Mouse (Mus musculus): ENCODE results near the gene Trim2. TPM values are rescaled to one million over a fixed set of nuclear protein-coding genes. Genes with fewer than 3 reads are reported as not detected.

Gene Trim2
- polyA plus RNA-seq, 1 experiment from 2014 or later, result 137 TPM

- Histone ChIP-seq H3K27ac (no peak overlapping the region), H3K4me3 (no peak overlapping the region), H3K4me2 (no peak overlapping the region), H3K9ac (no peak overlapping the region), H3K4me1 (replicated peaks) (peaks cover 22% of the 10 kb centered on the region), H3K36me3 (no peaks in the 10 kb centered on the region), H3K27me3 (peaks cover 13% of the 10 kb centered on the region), H3K9me3 (no peaks in the 10 kb centered on the region)
- ATAC-seq (ENCODE audit: low FRiP score), result no peak
- WGBS, result 53% methylated on average over 11 of the region's 11 CpGs
Measured at GRCm38 (mm10) chr3:84337585-84337984, 30.9 kb upstream of the Trim2 start.

- Histone ChIP-seq H3K27ac (no peak overlapping the region), H3K4me1 (replicated peaks) (peaks cover 25% of the 10 kb centered on the region), H3K9me3 (no peaks in the 10 kb centered on the region), H3K9ac (no peak overlapping the region), H3K4me2 (no peak overlapping the region), H3K27me3 (peaks cover 13% of the 10 kb centered on the region), H3K36me3 (no peaks in the 10 kb centered on the region), H3K4me3 (no peak overlapping the region)
- WGBS, result 94% methylated on average over 12 of the region's 12 CpGs
- ATAC-seq (ENCODE audit: low FRiP score), result no peak
Measured at GRCm38 (mm10) chr3:84336342-84336741, 29.7 kb upstream of the Trim2 start.

DNA sequence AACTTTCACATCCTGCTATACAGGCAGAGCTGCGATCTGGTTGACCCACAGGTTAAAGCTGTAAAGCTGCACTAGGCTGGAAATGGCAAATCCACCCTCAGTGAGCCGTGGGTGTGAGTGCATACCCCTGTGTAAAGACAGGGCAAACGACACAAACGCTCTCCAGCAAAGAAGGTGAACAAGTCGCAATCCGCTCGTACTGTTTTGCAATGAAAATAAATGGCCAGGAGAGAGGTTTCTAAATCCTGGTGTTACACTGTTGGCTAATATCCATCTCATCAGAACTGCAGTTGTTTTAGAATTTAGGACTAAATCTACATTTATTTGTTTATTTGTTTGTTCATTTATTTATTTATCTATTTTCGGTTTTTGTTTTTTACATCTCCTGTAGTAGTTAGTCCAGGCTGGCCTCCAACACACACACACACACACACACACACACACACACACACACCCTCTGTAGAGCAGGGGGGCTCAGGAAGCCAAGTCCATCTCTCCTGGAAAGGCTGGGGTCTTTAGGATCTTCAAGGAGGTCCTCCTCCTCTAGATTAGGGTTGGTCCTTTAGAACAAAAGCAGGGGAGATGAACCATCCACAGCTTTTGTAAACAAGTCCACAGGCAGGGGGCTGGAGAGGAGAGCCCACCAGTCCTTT is 28.9 kb upstream of the Trim2 start:
- H3K36me3 ChIP-seq, result no peaks in the 10 kb centered on the region
- no peak overlapping the region for H3K27ac ChIP-seq
- 34% methylated on average over 8 of the region's 8 CpGs for WGBS
- H3K9me3 ChIP-seq, result no peaks in the 10 kb centered on the region
- H3K4me2 ChIP-seq, result peak overlapping the region; percentile 51
- H3K9ac ChIP-seq, result no peak overlapping the region
- ATAC-seq (ENCODE audit: low FRiP score), result no peak
- H3K27me3 ChIP-seq, result peaks cover 13% of the 10 kb centered on the region
- H3K4me3 ChIP-seq, result no peak overlapping the region
- peaks cover 25% of the 10 kb centered on the region for H3K4me1 ChIP-seq (replicated peaks)

DNA sequence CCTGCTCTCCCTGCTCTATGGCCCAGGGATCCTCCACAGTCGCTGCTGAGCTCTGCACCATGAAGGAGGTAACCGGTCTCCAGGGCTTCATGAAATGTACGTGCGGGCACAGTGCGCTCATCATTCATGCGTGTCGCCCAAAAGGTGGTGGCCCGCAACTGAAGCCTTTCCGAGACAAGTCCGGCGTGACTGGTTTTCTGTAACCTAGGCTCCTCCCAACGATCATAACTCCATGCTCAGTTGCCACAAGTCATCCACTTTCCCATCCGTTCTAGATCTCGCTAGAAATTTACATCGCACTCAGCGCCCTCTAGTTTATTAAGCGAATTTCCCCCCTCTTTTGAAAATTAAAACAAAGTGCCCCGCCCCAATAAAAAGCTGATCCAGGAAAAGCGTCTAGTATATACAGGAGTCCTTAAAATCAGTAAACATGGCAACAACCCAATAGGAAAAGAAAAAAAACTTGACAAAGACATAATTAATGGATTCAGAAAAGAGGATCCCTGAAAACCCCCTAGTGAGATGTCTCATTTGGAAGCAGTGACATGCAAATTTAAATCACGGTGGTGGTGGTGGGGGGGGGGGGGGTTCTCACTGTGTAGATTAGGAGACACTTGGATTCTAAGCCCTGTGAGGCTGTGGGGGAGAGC is 28.2 kb upstream of the Trim2 start:
- Histone ChIP-seq H3K27ac (no peak overlapping the region), H3K36me3 (no peaks in the 10 kb centered on the region), H3K9ac (no peak overlapping the region), H3K27me3 (peaks cover 13% of the 10 kb centered on the region), H3K4me2 (peak overlapping the region; percentile 51), H3K9me3 (no peaks in the 10 kb centered on the region), H3K4me1 (replicated peaks) (peaks cover 25% of the 10 kb centered on the region), H3K4me3 (peak overlapping the region; percentile 22)
- WGBS, result 3% methylated on average over 20 of the region's 20 CpGs
- no peak for ATAC-seq (ENCODE audit: low FRiP score)

DNA sequence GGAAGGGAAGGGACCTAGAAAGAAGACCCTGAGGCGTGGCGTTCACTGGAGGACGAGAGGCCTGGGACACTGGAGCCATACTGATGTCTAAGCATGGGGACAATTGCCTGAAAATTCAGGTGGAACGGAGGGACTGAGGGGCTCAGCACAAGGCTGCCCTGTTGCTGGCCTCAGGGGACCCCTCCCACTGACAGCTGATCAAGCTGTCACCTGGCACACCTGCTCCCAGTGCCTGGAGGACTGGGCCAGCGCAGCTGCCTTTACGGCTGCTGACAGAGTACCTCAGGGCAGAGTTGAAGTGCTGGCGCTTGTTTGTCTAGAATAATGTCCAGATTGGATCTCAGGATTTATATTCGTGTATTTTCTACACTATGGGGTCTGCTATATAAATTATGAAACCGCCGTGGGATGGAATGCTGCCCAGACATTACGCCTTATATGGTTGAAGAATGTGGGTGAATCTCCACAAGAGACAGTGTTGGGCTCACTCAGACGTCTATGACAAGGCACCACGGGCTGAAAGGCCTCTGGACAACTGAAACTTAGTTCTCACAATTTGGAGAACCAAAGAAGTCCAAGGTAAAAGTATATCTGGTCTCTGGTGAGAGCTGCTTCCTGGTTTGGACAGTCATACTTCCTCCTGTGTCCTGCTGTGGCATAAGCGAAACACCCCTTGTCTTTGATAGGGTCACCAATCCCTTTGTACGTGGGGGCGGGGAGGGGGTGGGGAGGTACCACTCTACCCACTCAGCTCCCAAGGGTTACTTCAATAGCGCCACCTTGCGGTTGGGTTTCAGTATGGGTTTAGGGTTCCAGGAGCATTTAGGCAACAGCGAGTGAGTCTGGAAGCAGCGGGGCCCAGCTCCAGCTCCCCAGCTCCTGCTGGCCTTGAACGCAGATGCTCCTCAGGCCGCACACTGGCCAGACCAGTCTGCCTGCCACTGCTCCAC is 27.0 kb upstream of the Trim2 start:
- Histone ChIP-seq H3K4me1 (replicated peaks) (peaks cover 25% of the 10 kb centered on the region), H3K27me3 (peaks cover 13% of the 10 kb centered on the region), H3K4me2 (no peak overlapping the region), H3K9ac (no peak overlapping the region), H3K9me3 (no peaks in the 10 kb centered on the region), H3K36me3 (no peaks in the 10 kb centered on the region), H3K4me3 (no peak overlapping the region), H3K27ac (no peak overlapping the region)
- peak; percentile 55; the same call in 1 of the 2 replicates for ATAC-seq (ENCODE audit: low FRiP score)
- 42% methylated on average over 22 of the region's 22 CpGs for WGBS

GRCm38 (mm10) chr3:84330210-84330609 is 23.5 kb upstream of the Trim2 start:
- ATAC-seq (ENCODE audit: low FRiP score), result no peak
- Histone ChIP-seq H3K9me3 (no peaks in the 10 kb centered on the region), H3K4me2 (no peak overlapping the region), H3K9ac (no peak overlapping the region), H3K27me3 (peaks cover 10% of the 10 kb centered on the region; the same call in 1 of the 2 replicates), H3K4me1 (replicated peaks) (peaks cover 23% of the 10 kb centered on the region), H3K27ac (no peak overlapping the region), H3K4me3 (no peak overlapping the region), H3K36me3 (no peaks in the 10 kb centered on the region)
- 82% methylated on average over 2 of the region's 2 CpGs for WGBS

GRCm38 (mm10) chr3:84324967-84325441 is 18.3 kb upstream of the Trim2 start:
- H3K36me3 ChIP-seq, result no peaks in the 10 kb centered on the region
- H3K9me3 ChIP-seq, result no peaks in the 10 kb centered on the region; the same call in 1 of the 2 replicates
- no peak overlapping the region for H3K4me3 ChIP-seq
- H3K27ac ChIP-seq, result no peak overlapping the region
- ATAC-seq (ENCODE audit: low FRiP score), result no peak
- H3K4me1 ChIP-seq (replicated peaks), result peaks cover 9% of the 10 kb centered on the region
- H3K4me2 ChIP-seq, result no peak overlapping the region
- no peaks in the 10 kb centered on the region for H3K27me3 ChIP-seq
- no peak overlapping the region for H3K9ac ChIP-seq
- 83% methylated on average over 12 of the region's 12 CpGs for WGBS

GRCm38 (mm10) chr3:84324478-84324877 is 17.8 kb upstream of the Trim2 start:
- H3K4me3 ChIP-seq, result no peak overlapping the region
- no peak overlapping the region for H3K4me2 ChIP-seq
- ATAC-seq (ENCODE audit: low FRiP score), result no peak
- H3K9me3 ChIP-seq, result no peaks in the 10 kb centered on the region; the same call in 1 of the 2 replicates
- H3K36me3 ChIP-seq, result no peaks in the 10 kb centered on the region
- no peak overlapping the region for H3K27ac ChIP-seq
- H3K9ac ChIP-seq, result no peak overlapping the region
- no peaks in the 10 kb centered on the region for H3K27me3 ChIP-seq
- peaks cover 9% of the 10 kb centered on the region for H3K4me1 ChIP-seq (replicated peaks)
- WGBS, result 32% methylated on average over 3 of the region's 3 CpGs

GRCm38 (mm10) chr3:84324000-84324399 is 17.3 kb upstream of the Trim2 start:
- no peaks in the 10 kb centered on the region for H3K27me3 ChIP-seq
- H3K36me3 ChIP-seq, result no peaks in the 10 kb centered on the region
- H3K27ac ChIP-seq, result no peak overlapping the region
- no peak overlapping the region for H3K9ac ChIP-seq
- no peaks in the 10 kb centered on the region; the same call in 1 of the 2 replicates for H3K9me3 ChIP-seq
- WGBS, result 45% methylated on average over 6 of the region's 6 CpGs
- H3K4me2 ChIP-seq, result no peak overlapping the region
- H3K4me1 ChIP-seq (replicated peaks), result peaks cover 9% of the 10 kb centered on the region
- no peak overlapping the region for H3K4me3 ChIP-seq
- ATAC-seq (ENCODE audit: low FRiP score), result no peak

GRCm38 (mm10) chr3:84319504-84319903 is 12.8 kb upstream of the Trim2 start:
- WGBS, result 87% methylated on average over 3 of the region's 3 CpGs
- Histone ChIP-seq H3K4me1 (replicated peaks) (peaks cover 14% of the 10 kb centered on the region), H3K36me3 (no peaks in the 10 kb centered on the region), H3K27me3 (no peaks in the 10 kb centered on the region), H3K9me3 (no peaks in the 10 kb centered on the region; the same call in 1 of the 2 replicates), H3K9ac (no peak overlapping the region), H3K27ac (no peak overlapping the region), H3K4me2 (no peak overlapping the region), H3K4me3 (no peak overlapping the region)
- no peak for ATAC-seq (ENCODE audit: low FRiP score)

- Histone ChIP-seq H3K36me3 (no peaks in the 10 kb centered on the region), H3K27me3 (no peaks in the 10 kb centered on the region), H3K4me3 (no peak overlapping the region), H3K9me3 (no peaks in the 10 kb centered on the region; the same call in 1 of the 2 replicates), H3K4me2 (no peak overlapping the region), H3K9ac (no peak overlapping the region), H3K4me1 (replicated peaks) (peaks cover 8% of the 10 kb centered on the region), H3K27ac (no peak overlapping the region)
- no peak for ATAC-seq (ENCODE audit: low FRiP score)
- 93% methylated on average over 4 of the region's 4 CpGs for WGBS
Measured at GRCm38 (mm10) chr3:84318865-84319264, 12.2 kb upstream of the Trim2 start.

- Histone ChIP-seq H3K9me3 (peaks cover 1% of the 10 kb centered on the region; the same call in 1 of the 2 replicates), H3K27ac (peak overlapping the region; percentile 50), H3K4me1 (replicated peaks) (peaks cover 10% of the 10 kb centered on the region), H3K36me3 (no peaks in the 10 kb centered on the region), H3K4me2 (peak overlapping the region; percentile 40), H3K27me3 (no peaks in the 10 kb centered on the region), H3K9ac (peak overlapping the region; percentile 10; the same call in 1 of the 2 replicates), H3K4me3 (no peak overlapping the region)
- peak; percentile 57; the same call in 1 of the 2 replicates for ATAC-seq (ENCODE audit: low FRiP score)
- WGBS, result 36% methylated on average over 8 of the region's 8 CpGs
Measured at GRCm38 (mm10) chr3:84314651-84315191, 8.0 kb upstream of the Trim2 start.

Data from hindbrain, embryonic 13.5 days (tissue).